Mouse (Mus musculus) forebrain, embryonic 11.5 days (tissue): ENCODE measurements around the gene Usp36. TPM values are rescaled to one million over a fixed set of nuclear protein-coding genes. Genes with fewer than 3 reads are reported as not detected.

ENCODE experiments used
- ATAC-seq: fragments of 200-750 bp; cut with Nextera tagmentation; replicated peaks from 2 replicates; pipeline ENCODE4 v1.8.0; 2017; ENCODE audit warnings: moderate TSS enrichment; ENCODE audit not compliant: low FRiP score
- DNase-seq: peaks from one replicate; pipeline ENCODE4 v3.0.0-alpha.2; 2017; ENCODE audit warnings: low spot score
- H3K27ac ChIP-seq: fragments of 300-500 bp; sonication (generic); 2 replicates; pipeline ENCODE4 v1.5.1; 2014; ENCODE audit warnings: low read depth, low read length
- H3K27me3 ChIP-seq: fragments of 300-500 bp; sonication (generic); 2 replicates; pipeline ENCODE4 v1.6.1; 2014; ENCODE audit warnings: mild to moderate bottlenecking, low read length, mixed read lengths; ENCODE audit not compliant: control insufficient read depth, insufficient read depth
- H3K36me3 ChIP-seq: fragments of 300-500 bp; sonication (generic); 2 replicates; pipeline ENCODE4 v1.6.1; 2014; ENCODE audit warnings: mild to moderate bottlenecking, low read length, moderate library complexity, mixed read lengths; ENCODE audit not compliant: control insufficient read depth, insufficient read depth
- H3K4me1 ChIP-seq: fragments of 300-500 bp; sonication (generic); replicated peaks from 2 replicates; pipeline ENCODE4 v1.6.1; 2014; ENCODE audit warnings: low read length, mixed read lengths; ENCODE audit not compliant: control insufficient read depth, insufficient read depth
- H3K4me2 ChIP-seq: fragments of 300-500 bp; sonication (generic); 2 replicates; pipeline ENCODE4 v1.6.1; 2014; ENCODE audit warnings: low read depth, mild to moderate bottlenecking, low read length, moderate library complexity, mixed read lengths; ENCODE audit not compliant: severe bottlenecking
- H3K4me3 ChIP-seq: fragments of 300-500 bp; sonication (generic); 2 replicates; pipeline ENCODE4 v1.5.1; 2014; ENCODE audit warnings: low read depth, low read length
- H3K9ac ChIP-seq: fragments of 300-500 bp; sonication (generic); 2 replicates; pipeline ENCODE4 v1.6.1; 2014; ENCODE audit warnings: low read length
- H3K9me3 ChIP-seq: fragments of 300-500 bp; sonication (generic); 2 replicates; pipeline ENCODE4 v1.6.1; 2016; ENCODE audit warnings: low read length, mixed read lengths; ENCODE audit not compliant: control insufficient read depth
- whole genome bisulfite sequencing: fragments of 180-500 bp; shearing (Covaris S2); extraction: QIAGEN DNeasy Blood & Tissue Kit; methylation state at CpG from one replicate; pipeline ENCODE4 v1.1.7; 2014; 5-methylcytosine and 5-hydroxymethylcytosine counted together
- polyA plus RNA-seq: library from polyadenylated mRNA; unstranded; fragments of >200 nt; fragmentation: Nextera tagmentation; extraction: Ambion mirVana; gene quantifications from 2 replicates; pipeline ENCODE4 v1.2.1, GENCODE M21; 2014

Usp36 gene
- polyA plus RNA-seq, 1 experiment from 2014 or later = 17.3 TPM

GRCm38 (mm10) chr11:118326991-118327971 lies 37.2 kb upstream of the Usp36 start:
- ATAC-seq = no peak

GRCm38 (mm10) chr11:118326491-118326890 lies 36.4 kb upstream of the Usp36 start:
- no peak overlapping the region for H3K27ac ChIP-seq
- no peak for DNase-seq
- no peak overlapping the region for H3K4me2 ChIP-seq
- WGBS = 85% methylated on average over 4 of the region's 4 CpGs
- H3K36me3 ChIP-seq = no peaks in the 10 kb centered on the region
- H3K4me1 ChIP-seq = no peaks in the 10 kb centered on the region; the same call in 1 of the 2 replicates
- no peak for ATAC-seq
- H3K4me3 ChIP-seq = no peak overlapping the region
- H3K9ac ChIP-seq = no peak overlapping the region
- H3K27me3 ChIP-seq = no peaks in the 10 kb centered on the region
- no peaks in the 10 kb centered on the region for H3K9me3 ChIP-seq

More at GRCm38 (mm10) chr11:118326991-118327971, 37.2 kb upstream of the Usp36 start:
- H3K4me1 ChIP-seq = no peaks in the 10 kb centered on the region; the same call in 1 of the 2 replicates
- H3K27me3 ChIP-seq = no peaks in the 10 kb centered on the region
- H3K4me2 ChIP-seq = no peak overlapping the region
- no peak overlapping the region for H3K4me3 ChIP-seq
- no peaks in the 10 kb centered on the region for H3K9me3 ChIP-seq
- 83% methylated on average over 24 of the region's 24 CpGs for WGBS
- H3K9ac ChIP-seq = no peak overlapping the region
- H3K27ac ChIP-seq = no peak overlapping the region
- DNase-seq = no peak
- H3K36me3 ChIP-seq = no peaks in the 10 kb centered on the region

GRCm38 (mm10) chr11:118324541-118324940 lies 34.5 kb upstream of the Usp36 start:
- WGBS = 73% methylated on average over 5 of the region's 5 CpGs
- no peak for ATAC-seq

GRCm38 (mm10) chr11:118323974-118324373 lies 33.9 kb upstream of the Usp36 start:
- H3K27me3 ChIP-seq = no peaks in the 10 kb centered on the region
- no peaks in the 10 kb centered on the region for H3K36me3 ChIP-seq
- DNase-seq = no peak
- 95% methylated on average over 5 of the region's 5 CpGs for WGBS
- no peak for ATAC-seq
- no peak overlapping the region for H3K27ac ChIP-seq
- H3K9ac ChIP-seq = no peak overlapping the region
- no peak overlapping the region for H3K4me2 ChIP-seq
- no peaks in the 10 kb centered on the region; the same call in 1 of the 2 replicates for H3K4me1 ChIP-seq
- no peak overlapping the region for H3K4me3 ChIP-seq
- no peaks in the 10 kb centered on the region for H3K9me3 ChIP-seq

More at GRCm38 (mm10) chr11:118324541-118324940, 34.5 kb upstream of the Usp36 start:
- Histone ChIP-seq H3K36me3 (no peaks in the 10 kb centered on the region), H3K27me3 (no peaks in the 10 kb centered on the region), H3K9ac (no peak overlapping the region), H3K27ac (no peak overlapping the region), H3K4me2 (no peak overlapping the region), H3K4me3 (no peak overlapping the region), H3K4me1 (no peaks in the 10 kb centered on the region; the same call in 1 of the 2 replicates), H3K9me3 (no peaks in the 10 kb centered on the region)
- no peak for DNase-seq

GRCm38 (mm10) chr11:118322647-118323046 lies 32.6 kb upstream of the Usp36 start:
- 79% methylated on average over 3 of the region's 3 CpGs for WGBS
- Histone ChIP-seq H3K4me2 (no peak overlapping the region), H3K9ac (no peak overlapping the region), H3K36me3 (no peaks in the 10 kb centered on the region), H3K4me1 (no peaks in the 10 kb centered on the region; the same call in 1 of the 2 replicates), H3K27me3 (no peaks in the 10 kb centered on the region), H3K4me3 (no peak overlapping the region), H3K9me3 (no peaks in the 10 kb centered on the region), H3K27ac (no peak overlapping the region)
- DNase-seq (no peak), ATAC-seq (no peak)

GRCm38 (mm10) chr11:118321971-118322370 lies 31.9 kb upstream of the Usp36 start:
- H3K36me3 ChIP-seq = no peaks in the 10 kb centered on the region
- H3K9me3 ChIP-seq = no peaks in the 10 kb centered on the region
- 77% methylated on average over 4 of the region's 4 CpGs for WGBS
- H3K4me1 ChIP-seq = no peaks in the 10 kb centered on the region
- H3K27me3 ChIP-seq = no peaks in the 10 kb centered on the region
- H3K4me3 ChIP-seq = no peak overlapping the region
- no peak for DNase-seq
- no peak overlapping the region for H3K4me2 ChIP-seq
- H3K9ac ChIP-seq = no peak overlapping the region
- no peak for ATAC-seq
- H3K27ac ChIP-seq = no peak overlapping the region

- no peak overlapping the region for H3K4me2 ChIP-seq
- H3K27ac ChIP-seq = no peak overlapping the region
- H3K9me3 ChIP-seq = no peaks in the 10 kb centered on the region
- DNase-seq (no peak), ATAC-seq (no peak)
- no peak overlapping the region for H3K4me3 ChIP-seq
- no peaks in the 10 kb centered on the region for H3K36me3 ChIP-seq
- H3K4me1 ChIP-seq = no peaks in the 10 kb centered on the region
- H3K9ac ChIP-seq = no peak overlapping the region
- no peaks in the 10 kb centered on the region for H3K27me3 ChIP-seq
- 88% methylated on average over 7 of the region's 7 CpGs for WGBS
Measured at GRCm38 (mm10) chr11:118321500-118321899, 31.5 kb upstream of the Usp36 start.

GRCm38 (mm10) chr11:118318678-118319077 lies 28.6 kb upstream of the Usp36 start:
- peak; percentile 60 for DNase-seq
- no peak overlapping the region for H3K4me2 ChIP-seq
- WGBS = 72% methylated on average over 5 of the region's 5 CpGs
- no peak overlapping the region for H3K4me3 ChIP-seq
- no peak overlapping the region for H3K9ac ChIP-seq
- no peak for ATAC-seq
- no peaks in the 10 kb centered on the region; the same call in 1 of the 2 replicates for H3K36me3 ChIP-seq
- H3K27me3 ChIP-seq = no peaks in the 10 kb centered on the region
- H3K9me3 ChIP-seq = no peaks in the 10 kb centered on the region
- H3K27ac ChIP-seq = no peak overlapping the region
- H3K4me1 ChIP-seq = no peaks in the 10 kb centered on the region
